Mouse (Mus musculus) brain, embryonic 14.5 days (tissue): ENCODE data around the gene Stambpl1.

Experiments used
- CTCF ChIP-seq: fragments of 200-500 bp; IDR thresholded peaks from 2 replicates; pipeline ENCODE4 v1.5.1; 2012; ENCODE audit warnings: inconsistent platforms, mild to moderate bottlenecking, moderate library complexity, borderline replicate concordance; ENCODE audit not compliant: insufficient read depth, insufficient read length; ENCODE audit errors: extremely low read depth
- POLR2A ChIP-seq: fragments of 200-500 bp; IDR thresholded peaks from 2 replicates; pipeline ENCODE4 v1.6.1; 2012; ENCODE audit warnings: mild to moderate bottlenecking, inconsistent platforms, borderline replicate concordance; ENCODE audit not compliant: poor library complexity, insufficient read depth, insufficient read length, severe bottlenecking; ENCODE audit errors: extremely low read depth

- TF ChIP-seq POLR2A (no peak), CTCF (no peak)
These were observed 30.8 kb downstream of the Stambpl1 start for GRCm38 (mm10) chr19:34222805-34223204.
